Mouse (Mus musculus) duodenum, adult 2 months (tissue): Measurements from ENCODE around the gene Gm379. TPM values are rescaled to one million over a fixed set of nuclear protein-coding genes. Genes with fewer than 3 reads are reported as not detected.

Experiments used
- polyA plus RNA-seq: library from polyadenylated mRNA; depleted of rRNA; stranded (reverse); fragments of >200 nt; gene quantifications from 2 replicates; pipeline ENCODE4 v1.2.3, GENCODE M21; 2012; ENCODE audit warnings: low replicate concordance; rRNA removed

Gene Gm379
- polyA plus RNA-seq: 0.20 and 0.26 TPM in 2 replicates

DNA sequence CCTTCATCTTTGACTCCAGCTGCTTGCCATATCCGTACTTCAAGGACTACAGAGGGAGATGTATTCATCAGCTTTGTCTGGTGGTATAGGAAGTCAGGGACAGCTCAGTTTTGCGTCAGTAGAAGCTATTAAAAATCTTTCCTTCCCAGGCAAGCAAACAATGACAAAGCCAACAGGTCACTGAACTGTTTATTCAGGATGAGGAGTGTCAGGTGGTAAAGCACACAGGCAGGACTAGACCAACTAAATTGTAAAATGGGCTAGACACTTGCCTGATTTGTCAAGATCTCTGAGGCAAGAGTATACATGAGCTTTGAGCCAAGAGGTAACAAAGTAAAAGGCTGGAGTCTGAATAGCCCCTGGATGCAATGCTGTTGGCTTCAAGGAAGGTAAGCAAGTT lies at the start of gene Gm379:
TSS of gene Gm379 (minus strand) at position 7 of the 400 bp plus-strand sequence.

Other genes starting within 250 kb of the Gm379 start
- gene Brwd3, start 169.5 kb upstream of the Gm379 start, polyA plus RNA-seq: 0.06 and 0.33 TPM in 2 replicates